Comparison of ENCODE assay signal across 22 mouse cellular contexts in the genomic region with DNA sequence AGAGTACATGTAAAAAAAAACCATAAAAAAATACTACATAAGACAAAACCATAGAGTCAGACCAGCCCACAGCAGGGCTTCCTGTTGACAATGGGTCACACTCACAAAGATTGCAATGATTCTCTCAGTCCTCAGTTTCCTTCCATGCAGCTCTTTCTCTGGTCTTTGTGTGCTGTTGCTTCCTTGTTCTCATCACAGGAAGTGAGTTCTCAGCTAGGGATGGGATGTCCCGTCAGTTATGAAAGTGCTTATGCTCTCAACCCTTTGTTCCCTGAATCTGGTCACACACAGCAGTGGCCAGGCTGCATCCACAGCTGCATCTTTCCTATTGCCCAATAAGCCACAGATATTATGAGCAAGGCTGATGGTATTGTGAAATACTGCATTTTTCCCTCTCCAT. TPM values are rescaled to one million over a fixed set of nuclear protein-coding genes. Genes with fewer than 3 reads are reported as not detected.
DNase-seq lines count a peak whose midpoint lies in the region; ATAC-seq lines count a peak whose summit lies in the region.
"Had no signal": no experiment of that assay in that cellular context is flagged by ENCODE, and none has a peak within 500 bp of the region (broad histone marks: within the 10 kb centered on the region; RNA-seq: fewer than 3 reads in every experiment).

No protein-coding gene starts in this region.

- intact Hi-C loops in heart, postnatal 25 days (cut with DNase I): no loop called here
- intact Hi-C loops in heart, postnatal 10 days (cut with DNase I): no loop called here

- DNase-seq in heart, postnatal 25 days (ENCODE audit: low spot score): peak; percentile 9
- DNase-seq in heart, postnatal 10 days: no peak
- peak; percentile 4 for DNase-seq in 416B (ENCODE audit: low read depth)
- DNase-seq in layer of hippocampus, adult 18-20 months (ENCODE audit: low spot score in 2 of 2): no peak
- DNase-seq: adrenal gland, postnatal 25 days; cerebellum, adult 9-11 months; embryo, embryonic 11 days; kidney, adult 11 months; kidney, postnatal 14 days; lung, postnatal 4 days; midbrain, embryonic 14.5 days; right cerebral cortex, postnatal 4 days had no signal

- peak; percentile 60 for ATAC-seq in CD4-positive, CD25-positive, alpha-beta regulatory T cell, adult 4 months
- ATAC-seq in megakaryocyte, adult 5-6 weeks (ENCODE audit: poor library complexity, severe bottlenecking): peak; percentile 85
- ATAC-seq in erythroid progenitor cell, adult 5-6 weeks (replicated peaks; ENCODE audit: low FRiP score, poor library complexity, severe bottlenecking): no peak
- ATAC-seq: forebrain, embryonic 14.5 days had no signal

RNA-seq across cellular contexts. Expression of a gene that starts 2.9 kb away (rescaled TPM):
- 1 to 10 TPM; 5.7 to 6.1 TPM for total RNA-seq in heart, postnatal 25 days (2021)
- 1 to 10 TPM; 2.9 to 4.7 TPM for total RNA-seq in heart, postnatal 10 days (2021)
- 1,000 to 10,000 TPM; 1,239 to 1,299 TPM for polyA plus RNA-seq in CD4-positive, CD25-positive, alpha-beta regulatory T cell, adult 4 months (2017; shearing (Covaris generic))
- 242 and 270 TPM in 2 replicates for total RNA-seq in megakaryocyte, adult 5-6 weeks (2015)
- total RNA-seq in megakaryocyte, adult 5-6 weeks (2017): 138 and 141 TPM in 2 replicates
- 1 to 10 TPM; 1.2 to 2.1 TPM for total RNA-seq in layer of hippocampus, adult 18-20 months (2021)
- total RNA-seq in erythroid progenitor cell, adult 5-6 weeks (2015; ENCODE audit: low replicate concordance): 15.1 and 22.2 TPM in 2 replicates
- total RNA-seq in erythroid progenitor cell, adult 5-6 weeks (2017; ENCODE audit: low replicate concordance): 5.4 and 12.9 TPM in 2 replicates

RNA-seq across cellular contexts. Expression of a gene that starts 23.1 kb away (rescaled TPM):
- total RNA-seq in heart, postnatal 25 days (2021): 10 to 100 TPM in 1 of 2 experiments, 1 to 10 TPM in 1; 5.6 to 10.3 TPM
- total RNA-seq in heart, postnatal 10 days (2021): 1 to 10 TPM; 1.5 TPM
- polyA plus RNA-seq in CD4-positive, CD25-positive, alpha-beta regulatory T cell, adult 4 months (2017; shearing (Covaris generic)): 1 to 10 TPM; 3.9 to 6.3 TPM
- 0.21 and 0.54 TPM in 2 replicates for total RNA-seq in megakaryocyte, adult 5-6 weeks (2015)
- 0.53 TPM in 1 of 2 replicates, not detected in the other for total RNA-seq in megakaryocyte, adult 5-6 weeks (2017)
- not detected for total RNA-seq in layer of hippocampus, adult 18-20 months (2021)
- total RNA-seq in erythroid progenitor cell, adult 5-6 weeks (2015; ENCODE audit: low replicate concordance): 3.2 and 4.2 TPM in 2 replicates
- 1.3 TPM in 1 of 2 replicates, not detected in the other for total RNA-seq in erythroid progenitor cell, adult 5-6 weeks (2017; ENCODE audit: low replicate concordance)
- total RNA-seq: CH12.LX; layer of hippocampus, postnatal 10 days; left cerebral cortex, postnatal 14 days had no signal
- polyA plus RNA-seq: forebrain, embryonic 14.5 days; hindbrain, embryonic 14.5 days; midbrain, embryonic 14.5 days had no signal

RNA-seq across cellular contexts. Expression of a gene that starts 27.7 kb away (rescaled TPM):
- total RNA-seq in heart, postnatal 25 days (2021): not detected
- total RNA-seq in heart, postnatal 10 days (2021): under 1 TPM in 1 of 2 experiments, not detected in 1; 0.24 TPM
- polyA plus RNA-seq in CD4-positive, CD25-positive, alpha-beta regulatory T cell, adult 4 months (2017; shearing (Covaris generic)): 100 to 1,000 TPM; 420 to 532 TPM
- 16.9 and 21.9 TPM in 2 replicates for total RNA-seq in megakaryocyte, adult 5-6 weeks (2015)
- 10.4 and 12.3 TPM in 2 replicates for total RNA-seq in megakaryocyte, adult 5-6 weeks (2017)
- under 1 TPM in 1 of 2 experiments, not detected in 1; 0.20 TPM for total RNA-seq in layer of hippocampus, adult 18-20 months (2021)
- 13.7 and 24.7 TPM in 2 replicates for total RNA-seq in erythroid progenitor cell, adult 5-6 weeks (2015; ENCODE audit: low replicate concordance)
- total RNA-seq in erythroid progenitor cell, adult 5-6 weeks (2017; ENCODE audit: low replicate concordance): 8.3 and 21.9 TPM in 2 replicates
- total RNA-seq: gastrocnemius, adult 18-20 months had no signal
- polyA plus RNA-seq: forebrain, embryonic 14.5 days; heart, embryonic 15.5 days; hindbrain, embryonic 14.5 days; midbrain, embryonic 14.5 days had no signal

RNA-seq across cellular contexts. Expression of a gene that starts 44.3 kb away (rescaled TPM):
- total RNA-seq in heart, postnatal 25 days (2021): 10 to 100 TPM in 1 of 2 experiments, 1 to 10 TPM in 1; 8.9 to 10.1 TPM
- total RNA-seq in heart, postnatal 10 days (2021): 1 to 10 TPM; 5.5 to 7.1 TPM
- polyA plus RNA-seq in CD4-positive, CD25-positive, alpha-beta regulatory T cell, adult 4 months (2017; shearing (Covaris generic)): 10 to 100 TPM; 13.4 to 20.1 TPM
- 815 and 879 TPM in 2 replicates for total RNA-seq in megakaryocyte, adult 5-6 weeks (2015)
- 614 and 767 TPM in 2 replicates for total RNA-seq in megakaryocyte, adult 5-6 weeks (2017)
- total RNA-seq in layer of hippocampus, adult 18-20 months (2021): 1 to 10 TPM; 1.3 to 1.8 TPM
- 21.0 and 37.1 TPM in 2 replicates for total RNA-seq in erythroid progenitor cell, adult 5-6 weeks (2015; ENCODE audit: low replicate concordance)
- 13.0 and 39.2 TPM in 2 replicates for total RNA-seq in erythroid progenitor cell, adult 5-6 weeks (2017; ENCODE audit: low replicate concordance)

Comparison
In these comparisons a context has a peak if more than half of its experiments do, and no peak if none do; other contexts are left out.
1. DNase-seq: peak in heart, postnatal 25 days (single experiment) and 416B (single experiment); none in heart, postnatal 10 days (0 of 2) and layer of hippocampus, adult 18-20 months (0 of 2).
2. RNA of a gene that starts 2.9 kb away (total RNA-seq): 138 to 270 TPM in megakaryocyte, adult 5-6 weeks; 5.4 to 22.2 TPM in erythroid progenitor cell, adult 5-6 weeks, 5.7 to 6.1 TPM in heart, postnatal 25 days, 2.9 to 4.7 TPM in heart, postnatal 10 days and 1.2 to 2.1 TPM in layer of hippocampus, adult 18-20 months; every median in the first group is over 4 times any median in the second.
3. RNA of a gene that starts 27.7 kb away (total RNA-seq): 8.3 to 24.7 TPM in erythroid progenitor cell, adult 5-6 weeks and 10.4 to 21.9 TPM in megakaryocyte, adult 5-6 weeks; 0.24 TPM in heart, postnatal 10 days, not detected in heart, postnatal 25 days and 0.20 TPM in layer of hippocampus, adult 18-20 months; every median in the first group is over 4 times any median in the second.